Mouse (Mus musculus) intestine, embryonic 15.5 days (tissue): ENCODE measurements around the gene Tmem210. TPM values are rescaled to one million over a fixed set of nuclear protein-coding genes. Genes with fewer than 3 reads are reported as not detected.
A peak's percentile ranks its signal among the peaks of the same experiment; 100 is the strongest.

ENCODE experiments used
- ATAC-seq: fragments of 200-750 bp; cut with Nextera tagmentation; 2 replicates; pipeline ENCODE4 v1.8.0; 2017; ENCODE audit warnings: moderate TSS enrichment, moderate library complexity
- H3K27ac ChIP-seq: fragments of 300-500 bp; sonication (generic); 2 replicates; pipeline ENCODE4 v1.5.1; 2015; ENCODE audit warnings: mild to moderate bottlenecking, inconsistent platforms
- H3K27me3 ChIP-seq: fragments of 300-500 bp; sonication (generic); replicated peaks from 2 replicates; pipeline ENCODE4 v1.6.1; 2015; ENCODE audit warnings: inconsistent platforms
- H3K36me3 ChIP-seq: fragments of 300-500 bp; sonication (generic); 2 replicates; pipeline ENCODE4 v1.6.1; 2015; ENCODE audit warnings: inconsistent platforms
- H3K4me1 ChIP-seq: fragments of 300-500 bp; sonication (generic); replicated peaks from 2 replicates; pipeline ENCODE4 v1.6.1; 2015; ENCODE audit warnings: inconsistent platforms
- H3K4me2 ChIP-seq: fragments of 300-500 bp; sonication (generic); replicated peaks from 2 replicates; pipeline ENCODE4 v1.6.1; 2015; ENCODE audit warnings: mild to moderate bottlenecking, inconsistent platforms
- H3K4me3 ChIP-seq: fragments of 300-500 bp; sonication (generic); replicated peaks from 2 replicates; pipeline ENCODE4 v1.5.1; 2015; ENCODE audit warnings: inconsistent platforms
- H3K9ac ChIP-seq: fragments of 300-500 bp; sonication (generic); 2 replicates; pipeline ENCODE4 v1.6.1; 2015; ENCODE audit warnings: inconsistent platforms
- H3K9me3 ChIP-seq: fragments of 300-500 bp; sonication (generic); 2 replicates; pipeline ENCODE4 v1.6.1; 2016; ENCODE audit warnings: inconsistent platforms
- WGBS: fragments of 180-500 bp; shearing (Covaris S2); methylation state at CpG from one replicate; pipeline ENCODE4 v1.1.7; 2015; 5-methylcytosine and 5-hydroxymethylcytosine counted together
- polyA plus RNA-seq: library from polyadenylated mRNA; unstranded; fragments of >200 nt; fragmentation: Nextera tagmentation; extraction: Ambion mirVana; gene quantifications from 2 replicates; pipeline ENCODE4 v1.2.1, GENCODE M21; 2015

Tmem210 gene
- polyA plus RNA-seq, 1 experiment from 2014 or later = not detected

DNA sequence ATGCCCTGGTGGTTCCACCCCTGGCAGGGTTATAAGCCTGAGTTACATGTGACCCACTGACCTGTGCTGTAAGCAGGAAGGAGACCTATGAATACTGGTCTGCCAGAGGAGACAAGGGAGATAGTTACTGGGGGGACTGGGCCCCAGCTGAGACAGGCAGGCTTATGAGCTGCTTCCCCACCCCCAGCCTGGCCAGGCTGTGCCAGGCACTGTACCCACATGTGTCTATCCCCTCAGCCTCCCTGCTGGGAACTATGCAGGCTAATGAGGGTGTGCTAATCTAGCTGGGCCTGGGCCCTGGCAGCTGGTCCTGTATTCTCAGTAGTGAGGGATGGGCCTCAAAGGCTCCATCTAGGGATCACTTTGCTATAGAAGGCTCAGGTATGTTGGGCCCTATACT is 20.7 kb upstream of the Tmem210 start:
- Histone ChIP-seq H3K27me3 (peaks cover 6% of the 10 kb centered on the region), H3K27ac (peak overlapping the region; percentile 77), H3K4me1 (peaks cover 53% of the 10 kb centered on the region), H3K4me2 (peak overlapping the region; percentile 97), H3K9ac (0 out of 2 replicates have a peak overlapping the region, but pooled peaks have one; percentile 0), H3K4me3 (no peak overlapping the region), H3K9me3 (no peaks in the 10 kb centered on the region), H3K36me3 (peaks cover 24% of the 10 kb centered on the region)
- ATAC-seq = no peak; the same call in 1 of the 2 replicates

- H3K4me2 ChIP-seq = no peak overlapping the region
- H3K9ac ChIP-seq = no peak overlapping the region
- peaks cover 25% of the 10 kb centered on the region for H3K36me3 ChIP-seq
- H3K27ac ChIP-seq = no peak overlapping the region
- ATAC-seq = no peak
- no peak overlapping the region for H3K4me3 ChIP-seq
- H3K27me3 ChIP-seq = peaks cover 6% of the 10 kb centered on the region
- no peaks in the 10 kb centered on the region for H3K9me3 ChIP-seq
- H3K4me1 ChIP-seq = peaks cover 54% of the 10 kb centered on the region
- 74% methylated on average over 4 of the region's 4 CpGs for WGBS
Observed at GRCm38 (mm10) chr2:25267746-25268309, 20.1 kb upstream of the Tmem210 start.

- Histone ChIP-seq H3K9ac (peak within 1 kb of the TSS; percentile 85), H3K27me3 (no peaks in the 10 kb centered on the region), H3K36me3 (peaks cover 58% of the 10 kb centered on the region), H3K9me3 (no peaks in the 10 kb centered on the region), H3K4me2 (peak within 1 kb of the TSS; percentile 91), H3K4me1 (peaks cover 29% of the 10 kb centered on the region), H3K4me3 (peak within 1 kb of the TSS; percentile 89), H3K27ac (peak within 1 kb of the TSS; percentile 87)
- WGBS = under 1% methylated on average over 55 of the region's 55 CpGs
- peak; percentile 96 for ATAC-seq
Observed at GRCm38 (mm10) chr2:25271827-25272511, 16.0 kb upstream of the Tmem210 start, which contains the start of the genes Ssna1 and Anapc2. Ssna1 (minus strand) TSS chr2:25272438. Anapc2 (plus strand) TSS chr2:25272478.

- Histone ChIP-seq H3K36me3 (peaks cover 62% of the 10 kb centered on the region), H3K4me2 (peak overlapping the region; percentile 91), H3K4me1 (peaks cover 26% of the 10 kb centered on the region), H3K27ac (peak overlapping the region; percentile 52; the same call in 1 of the 2 replicates), H3K9me3 (no peaks in the 10 kb centered on the region), H3K9ac (peak overlapping the region; percentile 85), H3K4me3 (peak overlapping the region; percentile 89), H3K27me3 (no peaks in the 10 kb centered on the region)
- under 1% methylated on average over 29 of the region's 29 CpGs for WGBS
- ATAC-seq = peak; percentile 63
Observed at GRCm38 (mm10) chr2:25272515-25272914, 15.4 kb upstream of the Tmem210 start.

- Histone ChIP-seq H3K27ac (no peak overlapping the region), H3K4me3 (peak overlapping the region; percentile 89), H3K9me3 (no peaks in the 10 kb centered on the region), H3K36me3 (peaks cover 66% of the 10 kb centered on the region), H3K27me3 (no peaks in the 10 kb centered on the region), H3K4me2 (peak overlapping the region; percentile 91), H3K9ac (peak overlapping the region; percentile 85), H3K4me1 (peaks cover 26% of the 10 kb centered on the region)
- WGBS = 34% methylated on average over 16 of the region's 16 CpGs
- ATAC-seq = no peak
Observed at GRCm38 (mm10) chr2:25273010-25273409, 14.9 kb upstream of the Tmem210 start.

GRCm38 (mm10) chr2:25278928-25279882 is 8.7 kb upstream of the Tmem210 start:
- Histone ChIP-seq H3K4me2 (no peak overlapping the region), H3K27me3 (no peaks in the 10 kb centered on the region), H3K9me3 (no peaks in the 10 kb centered on the region), H3K36me3 (peaks cover 74% of the 10 kb centered on the region), H3K27ac (no peak overlapping the region), H3K9ac (no peak overlapping the region), H3K4me1 (no peaks in the 10 kb centered on the region), H3K4me3 (no peak overlapping the region)
- 65% methylated on average over 13 of the region's 13 CpGs for WGBS
- peak; percentile 61; the same call in 1 of the 2 replicates for ATAC-seq

DNA sequence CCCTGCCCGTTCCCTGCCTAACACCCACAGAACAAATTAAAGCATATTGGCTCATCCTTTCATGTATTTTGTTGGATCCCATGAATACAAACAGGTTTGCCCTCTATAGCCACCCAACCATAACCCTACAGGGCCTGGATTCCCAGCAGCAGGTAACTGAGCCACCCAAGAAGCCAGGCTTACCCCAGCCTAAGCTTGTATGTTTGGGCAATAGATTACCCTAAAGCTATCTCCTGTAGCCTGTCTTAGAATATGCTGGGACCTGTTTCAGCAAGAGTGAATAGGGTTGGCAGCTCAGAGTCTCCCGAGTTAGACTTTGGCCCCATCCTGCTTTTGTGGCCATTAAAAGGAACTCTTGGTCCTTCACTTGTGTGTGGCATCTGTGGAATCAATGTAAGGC is 2.4 kb upstream of the Tmem210 start:
- peaks cover 34% of the 10 kb centered on the region for H3K36me3 ChIP-seq
- H3K27me3 ChIP-seq = peaks cover 27% of the 10 kb centered on the region
- ATAC-seq = peak; percentile 7; the same call in 1 of the 2 replicates
- H3K9ac ChIP-seq = no peak overlapping the region
- H3K4me1 ChIP-seq = peaks cover 15% of the 10 kb centered on the region; the same call in 1 of the 2 replicates
- H3K27ac ChIP-seq = peak overlapping the region; percentile 71
- no peak overlapping the region for H3K4me2 ChIP-seq
- H3K4me3 ChIP-seq = no peak overlapping the region
- H3K9me3 ChIP-seq = no peaks in the 10 kb centered on the region
- 87% methylated on average over 2 of the region's 2 CpGs for WGBS

DNA sequence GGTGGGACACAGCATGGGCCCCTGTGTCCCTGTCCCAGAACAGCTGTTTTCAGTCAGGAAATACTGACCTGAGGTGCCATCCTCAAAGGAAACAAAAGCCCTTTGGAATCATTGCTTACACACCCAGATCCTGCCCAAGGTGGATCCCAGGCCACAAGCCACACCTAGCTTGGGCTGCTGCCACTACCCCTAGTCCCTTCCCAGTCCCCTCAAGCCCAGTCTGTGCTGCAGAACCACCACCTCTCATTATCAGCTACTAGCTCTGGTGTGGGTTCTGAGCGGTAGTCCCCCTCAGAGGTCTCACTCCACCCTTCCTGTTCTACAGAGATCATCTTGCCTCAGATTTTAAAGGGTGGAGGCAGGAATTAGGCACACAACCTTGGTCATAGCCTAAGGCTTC is 1.6 kb upstream of the Tmem210 start:
- Histone ChIP-seq H3K4me2 (peak overlapping the region; percentile 17), H3K27me3 (peaks cover 35% of the 10 kb centered on the region), H3K36me3 (peaks cover 29% of the 10 kb centered on the region), H3K4me3 (no peak overlapping the region), H3K27ac (peak overlapping the region; percentile 71), H3K9ac (no peak overlapping the region; the same call in 1 of the 2 replicates), H3K9me3 (no peaks in the 10 kb centered on the region), H3K4me1 (peaks cover 20% of the 10 kb centered on the region)
- ATAC-seq = peak; percentile 42
- WGBS = 67% methylated on average over 1 of the region's 1 CpGs

DNA sequence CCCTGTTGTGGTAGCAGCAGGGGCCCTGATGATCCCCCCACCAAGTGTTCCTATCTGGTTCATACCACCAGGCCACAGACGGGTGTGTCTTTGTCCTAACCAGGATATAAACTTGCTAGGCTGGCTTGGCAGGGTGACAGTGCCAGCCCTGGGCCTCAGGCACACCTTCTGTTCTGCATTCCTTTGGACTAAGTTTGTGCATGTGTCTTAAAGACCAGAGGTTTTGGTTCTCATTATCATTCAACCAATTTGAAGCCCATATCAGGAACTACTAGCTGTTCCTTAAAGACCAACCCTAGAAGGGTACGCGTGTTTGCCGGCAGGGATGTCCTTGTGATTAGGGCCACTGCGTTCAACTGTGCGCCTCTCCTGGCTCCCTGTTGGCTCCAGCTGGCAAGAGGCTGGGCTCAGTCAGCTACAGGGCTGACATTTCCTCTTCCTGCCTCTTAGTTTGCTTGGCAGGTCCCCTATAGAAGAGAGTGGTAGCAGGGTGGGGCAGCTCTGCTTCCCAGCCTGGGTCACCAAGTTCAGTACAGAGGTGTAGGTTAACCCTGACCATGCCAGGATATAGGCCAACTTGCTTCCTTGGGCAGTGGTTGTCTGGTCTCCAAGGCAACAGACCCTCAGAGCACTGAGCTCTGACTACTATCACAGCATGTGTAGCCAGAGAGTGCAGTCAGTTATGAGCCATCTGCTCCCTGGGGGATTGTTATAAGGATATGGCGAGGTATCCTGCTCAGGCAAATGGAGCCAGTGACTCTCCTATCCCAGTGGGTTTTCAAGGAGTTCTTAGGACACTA is 908 bp upstream of the Tmem210 start:
- H3K27me3 ChIP-seq = peaks cover 42% of the 10 kb centered on the region
- H3K36me3 ChIP-seq = peaks cover 25% of the 10 kb centered on the region
- peak; percentile 80 for ATAC-seq
- no peak overlapping the region for H3K4me3 ChIP-seq
- 43% methylated on average over 7 of the region's 7 CpGs for WGBS
- no peaks in the 10 kb centered on the region for H3K9me3 ChIP-seq
- H3K9ac ChIP-seq = no peak overlapping the region
- H3K27ac ChIP-seq = peak overlapping the region; percentile 71
- H3K4me1 ChIP-seq = peaks cover 21% of the 10 kb centered on the region
- peak overlapping the region; percentile 17 for H3K4me2 ChIP-seq

DNA sequence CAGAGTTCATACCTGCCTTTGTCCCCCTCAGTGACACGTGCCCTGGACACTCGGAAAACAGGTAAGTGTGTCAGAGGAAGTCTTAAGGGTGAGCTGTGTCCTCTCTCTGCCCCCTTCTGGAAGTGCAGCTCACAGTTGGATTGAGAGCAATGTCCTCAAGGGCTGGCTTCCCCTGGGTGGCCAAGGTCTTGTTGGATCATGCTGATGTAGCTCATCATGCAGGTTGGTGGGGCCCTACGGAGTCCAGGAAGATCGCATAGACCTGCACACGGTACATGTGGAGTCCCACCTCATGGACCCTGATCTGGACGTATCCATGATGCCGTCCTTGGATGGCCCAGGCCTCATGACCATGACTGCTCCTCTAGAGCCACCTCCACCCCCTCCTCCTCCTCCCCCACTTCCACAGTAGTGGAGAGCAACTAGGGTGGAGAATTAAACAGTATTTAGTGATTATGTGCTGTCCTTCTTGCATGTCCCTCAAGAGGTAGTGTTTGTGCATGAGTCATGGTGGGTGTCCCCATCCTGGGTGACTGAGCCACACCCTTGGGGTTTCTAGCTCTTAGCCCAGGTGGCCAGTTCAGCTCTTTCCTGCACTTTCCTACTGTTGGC is 895 bp downstream of the Tmem210 start:
- H3K27me3 ChIP-seq = peaks cover 59% of the 10 kb centered on the region
- peaks cover 29% of the 10 kb centered on the region for H3K4me1 ChIP-seq

DNA sequence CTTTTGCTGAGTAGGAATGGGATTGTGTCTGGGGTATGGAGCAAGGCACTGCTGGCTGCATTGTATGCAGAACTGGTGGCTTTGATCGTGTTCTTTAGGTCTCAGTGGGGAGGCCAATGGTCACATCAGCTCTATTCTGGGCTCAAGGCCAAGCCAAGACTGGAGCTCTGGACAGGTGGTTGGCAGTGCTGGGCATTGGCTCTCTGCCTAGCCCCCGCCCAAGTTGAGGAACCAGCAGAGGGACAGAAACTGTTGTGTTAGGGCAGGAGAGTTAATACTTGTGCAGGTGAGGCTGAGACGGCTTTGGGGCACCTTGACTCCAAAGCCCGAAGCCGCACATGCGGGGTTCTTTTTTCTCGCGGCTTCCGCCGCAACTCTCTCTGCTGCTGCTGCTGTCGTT is 1.7 kb downstream of the Tmem210 start, which contains the start of gene Lrrc26:
Lrrc26 (plus strand) TSS at position 265 of the 400 bp plus-strand sequence.
- no peak within 1 kb of the TSS for H3K27ac ChIP-seq
- H3K27me3 ChIP-seq = peaks cover 65% of the 10 kb centered on the region
- peaks cover 3% of the 10 kb centered on the region; the same call in 1 of the 2 replicates for H3K36me3 ChIP-seq
- WGBS = 9% methylated on average over 11 of the region's 11 CpGs
- peaks cover 29% of the 10 kb centered on the region for H3K4me1 ChIP-seq
- peak within 1 kb of the TSS; percentile 16 for H3K4me3 ChIP-seq
- no peak within 1 kb of the TSS for H3K9ac ChIP-seq
- H3K9me3 ChIP-seq = no peaks in the 10 kb centered on the region
- no peak for ATAC-seq
- peak within 1 kb of the TSS; percentile 68 for H3K4me2 ChIP-seq

More for the DNA sequence above, 895 bp downstream of the Tmem210 start:
- no peak for ATAC-seq
- Histone ChIP-seq H3K9me3 (no peaks in the 10 kb centered on the region), H3K36me3 (peaks cover 11% of the 10 kb centered on the region; the same call in 1 of the 2 replicates), H3K27ac (no peak overlapping the region), H3K4me3 (no peak overlapping the region), H3K9ac (no peak overlapping the region), H3K4me2 (no peak overlapping the region)
- WGBS = 78% methylated on average over 7 of the region's 7 CpGs
